Mouse (Mus musculus) T-helper 17 cell (primary cell): ENCODE results near the gene Cdh24.
"Not testable (repeated sequence)": the region's sequence is repeated elsewhere in the genome, so short reads cannot be mapped to it uniquely, and the experiment has no call there.

Source experiments
- in situ Hi-C, 2 experiments: fragments of 300-600 bp; cut with MboI, MseI; formaldehyde crosslinking; loops; 1 replicate in 1 of 2; 2 replicates in 1 of 2; pipeline ENCODE4 v1.15.1; 2025; ENCODE audit warnings: high pct_unique_total_duplicates in 2 of 2

The Cdh24 gene

GRCm38 (mm10) chr14:54643011-54643410 lies 1.8 kb upstream of the Cdh24 start:
- in situ Hi-C loops = loop anchor here in 1 of 2 experiments (5.0 kb wide), 1 partner anchor 71 kb away; no protein-coding TSS in a partner anchor

GRCm38 (mm10) chr14:54642224-54642944 lies 1.2 kb upstream of the Cdh24 start:
- in situ Hi-C loops = loop anchor here in 1 of 2 experiments (5.0 kb wide), 1 partner anchor 70 kb away; no protein-coding TSS in a partner anchor

DNA sequence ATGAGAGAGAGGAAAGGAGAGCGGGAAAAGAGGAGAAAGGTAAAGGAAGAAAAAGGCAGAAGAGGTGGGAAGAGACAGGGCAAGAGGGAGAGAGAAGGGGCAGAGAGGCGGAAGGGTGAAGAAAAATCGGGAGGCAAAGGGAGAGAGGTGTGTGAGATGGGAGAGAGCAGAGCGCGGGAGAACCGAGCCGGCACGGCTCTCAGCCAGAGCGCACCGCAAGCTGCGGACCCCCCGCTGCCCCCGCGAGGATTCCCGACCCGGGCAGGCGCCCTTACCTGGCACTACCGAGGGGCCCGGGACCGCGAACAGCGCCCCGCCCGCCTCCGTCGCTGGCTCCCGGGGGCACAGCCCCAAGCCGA lies 239 bp downstream of the Cdh24 start, which contains the start of gene Gm17606:
Gene Gm17606, plus strand, starts transcription at position 7 of the 359 bp plus-strand sequence.
- in situ Hi-C loops = loop anchor here in 1 of 2 experiments (5.0 kb wide), 1 partner anchor 69 kb away; no protein-coding TSS in a partner anchor

DNA sequence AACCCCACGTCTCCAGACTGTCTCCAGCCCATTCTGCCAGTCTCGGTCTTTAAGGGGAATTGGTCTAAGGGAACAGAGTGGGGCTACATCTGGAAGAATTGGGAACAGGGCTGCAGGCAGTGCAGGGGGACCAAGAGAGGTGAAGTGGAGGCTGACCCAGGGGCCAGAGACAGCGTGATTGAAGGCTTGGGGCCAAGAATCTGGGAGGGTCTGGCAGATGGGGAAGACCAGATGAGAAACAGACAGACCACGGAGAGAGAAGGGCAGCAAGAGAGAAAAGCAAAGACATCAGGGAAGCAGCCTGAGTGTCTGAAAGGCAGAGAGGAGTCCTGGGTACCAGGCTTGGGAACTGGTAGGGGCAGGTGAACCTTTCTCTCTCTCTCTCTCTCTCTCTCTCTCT lies 1.0 kb downstream of the Cdh24 start:
- in situ Hi-C loops = loop anchor here in 1 of 2 experiments (5.0 kb wide), 1 partner anchor 68 kb away; no protein-coding TSS in a partner anchor

- in situ Hi-C loops = loop anchor here in 1 of 2 experiments (5.0 kb wide), 1 partner anchor 66 kb away; no protein-coding TSS in a partner anchor
These were observed 3.0 kb downstream of the Cdh24 start for GRCm38 (mm10) chr14:54638210-54638609.

- in situ Hi-C loops = loop anchor here in 1 of 2 experiments (5.0 kb wide), 1 partner anchor 65 kb away; no protein-coding TSS in a partner anchor
These were observed 4.2 kb downstream of the Cdh24 start for GRCm38 (mm10) chr14:54636954-54637353.

DNA sequence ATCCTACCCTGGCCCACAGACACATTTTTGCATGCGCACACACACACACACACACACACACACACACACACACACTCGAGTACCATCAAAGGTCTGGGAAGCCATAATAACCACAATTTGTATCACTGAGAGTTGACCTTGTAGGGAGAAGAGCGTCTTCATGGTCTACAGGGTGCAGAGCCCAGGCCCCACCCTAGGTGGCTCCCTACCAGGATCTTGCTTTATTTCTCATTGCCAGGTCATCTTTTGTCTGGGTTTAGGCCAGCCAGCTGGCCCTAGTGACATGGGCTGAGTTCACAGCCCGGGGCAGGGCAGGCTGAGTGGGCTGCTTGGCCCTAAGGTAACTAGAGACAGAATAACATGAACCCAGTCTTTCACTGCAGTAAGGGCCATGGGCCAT lies 7.0 kb downstream of the Cdh24 start:
- in situ Hi-C loops = no loop called here

DNA sequence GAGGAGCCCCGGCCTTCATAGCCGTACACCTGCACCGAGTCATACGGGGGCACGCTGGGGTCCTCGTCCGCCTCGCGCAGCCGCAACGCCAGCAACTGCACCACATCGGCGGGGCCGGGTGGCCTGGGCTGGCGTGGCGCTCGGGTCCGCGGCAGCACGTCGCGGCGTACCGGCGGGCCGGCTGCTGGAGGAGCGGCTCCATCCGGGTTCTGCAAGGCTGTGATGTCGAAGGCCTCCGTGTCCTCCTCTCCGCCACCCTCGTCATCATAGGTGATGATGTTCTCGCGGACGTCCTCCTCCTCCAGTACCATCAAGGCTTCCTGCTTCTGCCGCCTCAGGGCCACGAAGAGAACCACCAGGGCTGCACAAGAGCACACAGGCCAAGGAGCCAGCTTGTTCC lies 8.9 kb downstream of the Cdh24 start:
- in situ Hi-C loops = no loop called here

- in situ Hi-C loops = no loop called here
These were observed 9.9 kb downstream of the Cdh24 start for GRCm38 (mm10) chr14:54631240-54631599.

DNA sequence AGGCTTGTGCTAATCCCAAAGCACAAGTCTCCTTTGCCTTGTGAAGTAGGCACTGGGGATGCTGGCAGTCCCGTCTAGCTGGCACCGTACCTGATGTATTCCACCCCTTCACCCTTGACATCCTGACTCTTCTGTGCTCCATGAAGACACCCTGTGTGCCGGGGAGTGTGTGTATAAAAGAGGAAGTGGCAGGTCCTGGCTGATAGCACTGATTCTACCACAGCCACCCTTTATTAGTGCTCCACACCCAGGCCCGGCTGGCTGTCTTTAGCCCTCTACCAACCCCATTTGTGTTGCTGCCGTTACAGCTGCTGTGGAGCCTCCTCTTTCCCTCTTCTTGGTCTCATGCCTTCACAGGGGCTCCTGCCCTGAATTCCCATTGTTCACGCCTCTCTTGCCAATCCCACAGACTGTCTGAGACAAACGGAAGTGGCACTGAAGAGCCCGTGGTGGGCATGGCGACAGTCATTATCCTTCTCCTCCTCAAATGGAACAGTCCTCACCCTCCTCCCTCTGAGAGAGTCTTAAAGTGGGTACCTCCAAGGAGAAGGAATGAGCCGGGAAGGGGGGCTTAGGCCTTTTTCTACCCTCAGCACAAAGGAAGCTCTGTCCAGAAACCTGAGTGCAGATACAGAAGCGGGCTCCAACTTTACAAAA lies 10.5 kb downstream of the Cdh24 start:
- in situ Hi-C loops = no loop called here

- in situ Hi-C loops = no loop called here
These were observed 11.4 kb downstream of the Cdh24 start for GRCm38 (mm10) chr14:54629797-54630196.

GRCm38 (mm10) chr14:54628103-54628502 lies 13.1 kb downstream of the Cdh24 start:
- in situ Hi-C loops = no loop called here

GRCm38 (mm10) chr14:54624976-54625375 lies 16.2 kb downstream of the Cdh24 start:
- in situ Hi-C loops = no loop called here

DNA sequence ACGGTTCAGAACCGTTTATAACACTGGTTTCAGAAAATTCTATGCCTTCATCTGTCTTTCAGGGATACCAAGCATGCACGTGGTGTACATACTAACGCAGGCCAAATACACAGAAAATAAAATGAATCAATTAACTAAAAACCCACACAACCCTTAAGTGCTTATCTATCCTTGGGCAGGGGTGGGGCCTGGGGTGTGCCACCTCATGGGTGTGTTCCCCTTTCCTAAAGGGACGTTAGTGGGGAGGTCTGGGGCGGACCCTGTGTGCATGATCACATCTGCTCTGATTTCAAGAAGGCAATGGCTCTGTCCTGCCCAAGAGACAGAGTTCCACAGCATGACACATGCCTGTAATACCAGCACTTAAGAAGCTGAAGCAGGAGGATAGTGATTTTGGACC lies 17.8 kb downstream of the Cdh24 start:
- in situ Hi-C loops = no loop called here

GRCm38 (mm10) chr14:54621133-54621532 lies 20.0 kb downstream of the Cdh24 start, which contains the start of gene Psmb11:
Gene Psmb11, plus strand, starts transcription at chr14:54621433.
- in situ Hi-C loops = no loop called here

DNA sequence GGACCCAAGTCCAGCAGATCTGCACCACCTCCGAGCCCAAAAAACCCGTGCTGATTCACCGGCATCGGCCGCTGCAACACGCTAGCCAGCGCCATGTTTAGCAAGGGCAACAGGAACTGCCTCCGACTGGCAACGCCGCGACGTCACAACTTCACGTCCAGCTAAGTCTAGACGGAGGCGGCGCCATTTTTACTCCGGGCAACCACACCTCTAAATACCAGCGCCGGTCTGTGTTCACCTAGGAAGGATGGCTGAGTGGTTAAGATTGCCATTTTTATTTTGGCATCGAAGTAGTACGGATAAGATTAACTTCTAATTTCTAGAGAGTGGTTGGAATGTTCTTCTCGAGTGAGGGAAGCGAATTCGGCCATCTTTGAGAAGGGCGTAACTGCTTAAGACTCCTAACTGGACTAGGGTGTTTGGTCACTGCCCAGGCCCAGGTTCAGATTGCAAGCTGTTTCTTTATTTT lies 23.2 kb downstream of the Cdh24 start, which contains the start of gene Psmb5:
Gene Psmb5, minus strand, starts transcription at position 126 of the 469 bp plus-strand sequence.
- in situ Hi-C loops = no loop called here

DNA sequence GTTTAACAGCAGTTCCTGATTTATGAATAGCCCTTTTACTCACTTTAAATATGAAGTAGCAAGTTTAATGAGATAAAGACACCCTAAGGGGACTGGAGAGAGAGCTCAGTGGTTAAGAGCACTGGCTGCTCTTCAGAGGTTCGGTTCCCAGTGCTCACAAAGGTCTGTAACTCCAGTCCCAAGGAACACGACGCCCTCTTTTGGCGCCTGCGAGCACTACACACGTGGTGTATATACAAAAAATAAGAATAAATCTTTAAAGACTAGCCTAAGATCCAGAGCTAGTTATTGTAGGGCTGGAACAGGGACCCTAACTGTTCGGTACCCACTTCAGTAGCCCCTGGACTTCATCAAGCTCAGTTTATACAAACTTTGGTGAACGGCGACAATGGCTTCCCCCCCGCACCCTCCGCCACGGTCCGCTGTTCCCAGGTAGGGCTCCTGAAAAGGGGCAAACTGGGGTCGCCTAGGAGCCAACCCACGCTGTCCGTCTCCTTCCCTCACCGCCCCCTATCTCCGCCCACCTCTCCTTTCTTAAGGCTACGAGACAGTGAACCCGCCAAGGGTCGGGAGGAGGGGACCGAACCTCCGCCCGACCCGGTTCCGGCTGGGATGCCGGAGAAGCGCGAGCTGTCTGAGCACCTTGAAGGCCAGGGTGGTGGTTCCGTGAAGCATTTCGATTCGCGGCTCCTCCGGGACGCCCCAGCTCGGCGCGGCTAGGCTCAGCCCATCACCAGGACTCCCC lies 23.8 kb downstream of the Cdh24 start:
- in situ Hi-C loops = no loop called here

- in situ Hi-C loops = no loop called here
These were observed 24.8 kb downstream of the Cdh24 start for GRCm38 (mm10) chr14:54616226-54616825.

- in situ Hi-C loops = not testable (repeated sequence)
These were observed 27.0 kb downstream of the Cdh24 start for GRCm38 (mm10) chr14:54614130-54614529.

DNA sequence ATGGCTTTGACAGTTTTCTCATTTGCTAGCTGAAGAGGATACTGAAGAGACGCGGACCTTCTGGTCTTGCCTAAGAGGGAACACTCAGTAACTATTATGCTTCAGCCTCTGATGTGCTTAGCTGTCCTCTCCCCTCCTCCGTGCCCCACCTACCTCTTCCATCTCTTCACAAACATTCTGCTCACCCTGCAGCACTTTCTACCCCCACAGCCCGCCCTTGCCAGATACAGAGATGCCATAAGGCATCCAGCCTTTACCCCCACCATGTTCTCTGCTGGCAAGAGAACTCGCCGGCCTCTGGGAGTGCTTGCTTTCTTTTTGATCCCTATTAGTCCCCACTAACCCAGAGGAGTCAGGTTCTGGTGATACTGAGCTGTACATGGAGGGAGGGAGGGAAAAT lies 30.5 kb downstream of the Cdh24 start:
- in situ Hi-C loops = no loop called here

GRCm38 (mm10) chr14:54609962-54610361 lies 31.2 kb downstream of the Cdh24 start:
- in situ Hi-C loops = no loop called here
